Mouse (Mus musculus): Measurements from ENCODE around the gene Pde6g. TPM values are rescaled to one million over a fixed set of nuclear protein-coding genes. Genes with fewer than 3 reads are reported as not detected.

Gene Pde6g
- total and polyA plus RNA-seq, 3 experiments, result 0.35 to 0.84 TPM; not detected in 1

DNA sequence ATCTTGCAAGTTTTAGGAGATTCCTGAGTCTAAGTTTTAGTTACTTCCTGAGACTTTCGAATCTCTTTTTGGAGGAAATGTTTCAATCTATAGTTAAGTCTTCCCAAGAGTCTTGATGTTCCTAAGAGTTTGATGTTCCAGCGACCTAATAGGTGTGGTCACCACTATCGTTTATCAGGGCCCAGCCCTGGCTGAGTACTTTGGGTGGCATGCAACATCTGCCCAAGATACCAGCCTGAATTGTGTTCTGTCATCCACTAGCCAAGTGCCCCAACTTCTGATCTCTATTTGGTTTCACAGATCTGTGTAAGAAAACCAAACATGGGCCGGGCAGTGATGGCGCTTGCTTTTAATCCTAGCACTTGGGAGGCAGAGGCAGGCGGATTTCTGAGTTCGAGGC lies 2.1 kb upstream of the Pde6g start:
- Histone ChIP-seq H3K9ac (ENCODE audit: control insufficient read depth, low read depth, low read length, poor library complexity, severe bottlenecking) (no peak overlapping the region), H3K36me3 (ENCODE audit: control insufficient read depth in 1 of 2, insufficient read depth in 2 of 2, low read length in 2 of 2) (peaks cover 0 to 13% of the 10 kb centered on the region in 2 experiments; a peak in 2 of 4 replicates), H3K9me3 (replicated peaks; ENCODE audit: insufficient read depth, low read length) (no peaks in the 10 kb centered on the region), H3K27ac (ENCODE audit: control insufficient read depth, low read depth, low read length) (no peak overlapping the region), H3K27me3 (ENCODE audit: control insufficient read depth in 1 of 2, insufficient read depth in 2 of 2, low read length in 2 of 2) (no peaks in the 10 kb centered on the region), H3K79me2 (ENCODE audit: control insufficient read depth, insufficient read depth, low read length, poor library complexity) (peaks cover 32% of the 10 kb centered on the region), H3K4me1 (ENCODE audit: control insufficient read depth in 1 of 2, insufficient read depth in 2 of 2, low read length in 2 of 2) (peaks cover 4 to 22% of the 10 kb centered on the region in 2 experiments), H3K4me3 (ENCODE audit: control insufficient read depth in 1 of 2, insufficient read depth in 1 of 2, low read depth in 2 of 2, low read length in 2 of 2) (no peak overlapping the region)
- TF ChIP-seq ZKSCAN1 (IDR thresholded peaks at IDR 0.05; ENCODE audit: low read depth, low read length) (no peak), BHLHE40 (IDR thresholded peaks at IDR 0.05; ENCODE audit: borderline replicate concordance, low read depth, low read length) (no peak), POLR2A (IDR thresholded peaks at IDR 0.05; ENCODE audit: control insufficient read depth in 1 of 2, insufficient read depth in 1 of 2, low read depth in 1 of 2, low read length in 2 of 2, poor library complexity in 1 of 2) (no peak), CHD1 (IDR thresholded peaks at IDR 0.05; ENCODE audit: low read depth, low read length) (no peak), RAD21 (IDR thresholded peaks at IDR 0.05; ENCODE audit: low read depth, low read length) (no peak), ETS1 (IDR thresholded peaks at IDR 0.05; ENCODE audit: low read depth, low read length) (no peak), TBP (IDR thresholded peaks at IDR 0.05; ENCODE audit: low read depth, low read length) (no peak), ZMIZ1 (IDR thresholded peaks at IDR 0.05; ENCODE audit: low read depth, low read length) (no peak), KAT2A (conservative IDR thresholded peaks at IDR 0.05; ENCODE audit: low read depth, low read length) (no peak), POLR2AphosphoS5 (IDR thresholded peaks at IDR 0.05; ENCODE audit: borderline replicate concordance, low read depth, low read length) (no peak), MAZ (IDR thresholded peaks at IDR 0.05; ENCODE audit: low read depth, low read length) (no peak), MYC (IDR thresholded peaks at IDR 0.05; ENCODE audit: low read depth, low read length) (no peak), POLR2AphosphoS2 (IDR thresholded peaks at IDR 0.05; ENCODE audit: low read length) (no peak), UBTF (IDR thresholded peaks at IDR 0.05; ENCODE audit: borderline replicate concordance, insufficient read depth, low read depth, low read length) (no peak), SMC3 (IDR thresholded peaks at IDR 0.05; ENCODE audit: low read depth, low read length) (no peak), MXI1 (IDR thresholded peaks at IDR 0.05; ENCODE audit: low read depth, low read length) (no peak), RCOR1 (IDR thresholded peaks at IDR 0.05; ENCODE audit: low read depth, low read length) (no peak), MAFK (IDR thresholded peaks at IDR 0.05; ENCODE audit: borderline replicate concordance, low read depth, low read length) (no peak)
- no peak for DNase-seq (ENCODE audit: low read depth, low spot score)

DNA sequence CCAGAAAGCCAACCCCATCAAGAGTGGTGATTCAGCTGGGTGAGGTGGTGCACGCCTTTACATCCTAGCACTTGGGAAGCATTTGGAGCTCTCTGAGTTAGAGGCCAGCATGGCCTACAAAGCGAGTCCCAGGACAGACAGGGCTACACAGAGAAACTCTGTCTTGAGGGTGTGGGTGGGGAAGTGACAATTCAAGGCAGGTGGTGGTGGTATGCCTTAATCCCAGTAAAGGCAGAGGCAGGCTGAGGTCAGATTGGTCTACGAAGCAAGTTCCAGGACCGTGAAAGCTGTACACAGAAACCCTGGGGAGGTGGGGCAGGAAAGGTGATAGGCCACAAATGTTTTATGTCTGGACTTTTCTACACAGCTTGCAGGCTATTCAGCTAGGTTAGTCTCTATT lies 1.7 kb upstream of the Pde6g start:
- no peaks in the 10 kb centered on the region for H3K9me3 ChIP-seq (replicated peaks; ENCODE audit: insufficient read depth, low read length)
- DNase-seq (ENCODE audit: low read depth, low spot score), result no peak
- H3K36me3 ChIP-seq (ENCODE audit: control insufficient read depth in 1 of 2, insufficient read depth in 2 of 2, low read length in 2 of 2), result peaks cover 0 to 13% of the 10 kb centered on the region in 2 experiments; a peak in 2 of 4 replicates
- H3K4me1 ChIP-seq (ENCODE audit: control insufficient read depth in 1 of 2, insufficient read depth in 2 of 2, low read length in 2 of 2), result peaks cover 4 to 20% of the 10 kb centered on the region in 2 experiments
- TF ChIP-seq ZMIZ1 (IDR thresholded peaks at IDR 0.05; ENCODE audit: low read depth, low read length), result no peak
- TF ChIP-seq ZKSCAN1 (IDR thresholded peaks at IDR 0.05; ENCODE audit: low read depth, low read length), result no peak
- TF ChIP-seq USF2 (IDR thresholded peaks at IDR 0.05; ENCODE audit: borderline replicate concordance in 1 of 2, insufficient read depth in 1 of 2, low read depth in 1 of 2, low read length in 2 of 2), result no peak
- no peak for TF ChIP-seq TCF12 (IDR thresholded peaks at IDR 0.05; ENCODE audit: low read depth, low read length)
- no peak for TF ChIP-seq MEF2A (IDR thresholded peaks at IDR 0.05; ENCODE audit: extremely low read depth, insufficient replicate concordance, low read depth, low read length, poor library complexity, severe bottlenecking)
- no peak for TF ChIP-seq TAL1 (IDR thresholded peaks at IDR 0.05; ENCODE audit: low read length)
- no peak for TF ChIP-seq CHD1 (IDR thresholded peaks at IDR 0.05; ENCODE audit: low read depth, low read length)
- TF ChIP-seq EP300 (IDR thresholded peaks at IDR 0.05; ENCODE audit: low read depth in 1 of 2, low read length in 2 of 2), result no peak
- no peak for TF ChIP-seq TBP (IDR thresholded peaks at IDR 0.05; ENCODE audit: low read depth, low read length)
- H3K4me3 ChIP-seq (ENCODE audit: control insufficient read depth in 1 of 2, insufficient read depth in 1 of 2, low read depth in 2 of 2, low read length in 2 of 2), result no peak overlapping the region
- H3K27ac ChIP-seq (ENCODE audit: control insufficient read depth, low read depth, low read length), result no peak overlapping the region
- peaks cover 29% of the 10 kb centered on the region for H3K79me2 ChIP-seq (ENCODE audit: control insufficient read depth, insufficient read depth, low read length, poor library complexity)
- H3K9ac ChIP-seq (ENCODE audit: control insufficient read depth, low read depth, low read length, poor library complexity, severe bottlenecking), result no peak overlapping the region
- no peaks in the 10 kb centered on the region for H3K27me3 ChIP-seq (ENCODE audit: control insufficient read depth in 1 of 2, insufficient read depth in 2 of 2, low read length in 2 of 2)

All from MEL (cell line).